Mouse (Mus musculus): Measurements from ENCODE around the gene Zfp3. TPM values are rescaled to one million over a fixed set of nuclear protein-coding genes. Genes with fewer than 3 reads are reported as not detected.
"Not testable (repeated sequence)": the region's sequence is repeated elsewhere in the genome, so short reads cannot be mapped to it uniquely, and the experiment has no call there.

Zfp3 gene
- polyA plus RNA-seq, 1 experiment = 9.8 TPM

DNA sequence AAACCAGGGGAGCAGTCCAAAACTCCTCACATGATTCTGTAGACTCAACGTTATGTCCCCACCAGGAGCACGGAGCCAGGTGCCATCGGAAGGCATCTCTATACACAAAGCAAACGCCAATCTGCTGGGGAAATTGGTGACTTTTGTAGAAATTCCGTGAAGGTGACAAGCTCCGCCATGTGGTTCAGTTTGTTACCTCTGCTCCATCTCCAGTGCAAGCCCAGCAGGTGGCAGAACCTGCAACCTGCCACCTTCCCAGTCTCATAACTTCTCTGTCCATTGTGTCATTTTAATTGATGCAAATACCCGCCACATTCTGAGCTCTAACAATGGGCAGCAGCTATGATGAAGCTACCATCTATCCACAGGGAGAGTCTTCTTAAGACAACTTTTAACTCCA lies 9.1 kb upstream of the Zfp3 start:
- no peak for DNase-seq (ENCODE audit: extremely low spot score in 1 of 2, low spot score in 1 of 2)

DNA sequence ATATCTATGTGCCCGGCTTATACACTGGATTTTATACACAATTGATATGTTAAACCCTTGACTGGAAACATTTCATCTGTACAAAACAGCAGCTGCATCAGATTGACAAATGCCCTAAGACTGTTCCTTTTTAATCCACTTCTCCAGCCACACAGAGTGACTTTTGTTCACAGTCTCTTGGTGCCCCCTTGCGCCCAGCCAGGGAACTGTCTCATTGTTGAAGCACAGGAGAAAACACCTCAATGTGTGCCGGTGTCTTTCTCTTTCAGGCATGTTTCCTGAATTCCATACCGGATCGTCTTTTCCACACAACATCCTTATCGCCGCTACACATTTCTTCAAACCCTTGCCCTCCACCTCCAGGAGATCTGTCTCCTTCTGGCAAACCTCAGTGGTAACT lies 8.4 kb upstream of the Zfp3 start:
- DNase-seq (ENCODE audit: extremely low spot score in 1 of 2, low spot score in 1 of 2) = peak; percentile 52 to 94

DNA sequence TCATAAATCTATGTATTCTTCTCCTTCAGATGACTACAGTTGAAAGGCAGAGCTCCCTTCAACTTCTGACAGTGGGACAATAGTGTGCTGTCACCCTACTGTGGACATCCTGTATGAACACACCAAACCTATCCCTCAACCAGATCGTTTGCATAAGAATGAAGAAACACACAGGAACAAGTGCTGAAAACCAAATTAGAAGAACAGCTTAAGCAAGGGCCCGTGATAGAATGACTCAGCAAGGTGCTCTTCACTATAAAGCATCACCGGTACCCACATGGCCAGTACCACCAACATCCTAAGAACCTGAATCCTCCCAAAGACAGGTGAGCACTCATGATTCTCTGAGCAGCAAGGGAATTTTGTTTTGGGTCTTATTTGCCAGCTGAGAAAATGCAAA lies 3.6 kb upstream of the Zfp3 start:
- not testable (repeated sequence) for DNase-seq (ENCODE audit: extremely low spot score in 1 of 2, low spot score in 1 of 2)

DNA sequence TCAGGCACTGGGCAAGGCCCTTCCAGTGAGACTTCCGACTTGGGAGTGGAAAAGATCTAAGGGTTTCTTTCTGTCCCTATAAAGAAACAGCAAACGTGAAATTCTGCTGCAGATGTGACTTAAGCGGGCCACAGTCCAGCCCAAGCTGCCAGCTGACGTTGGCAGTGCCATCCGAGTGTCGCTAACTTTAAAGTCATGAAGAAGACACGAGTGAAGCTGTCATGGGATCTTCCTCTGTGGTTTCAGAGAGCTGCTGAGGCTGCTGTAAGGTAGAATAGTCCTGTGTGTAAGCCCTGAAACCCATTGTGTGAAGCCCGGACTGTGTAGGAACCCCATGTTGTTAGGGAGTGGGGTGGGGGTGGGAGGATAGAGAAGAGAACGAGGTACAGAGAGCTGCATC lies 1.4 kb upstream of the Zfp3 start:
- no peak for DNase-seq (ENCODE audit: extremely low spot score in 1 of 2, low spot score in 1 of 2)

DNA sequence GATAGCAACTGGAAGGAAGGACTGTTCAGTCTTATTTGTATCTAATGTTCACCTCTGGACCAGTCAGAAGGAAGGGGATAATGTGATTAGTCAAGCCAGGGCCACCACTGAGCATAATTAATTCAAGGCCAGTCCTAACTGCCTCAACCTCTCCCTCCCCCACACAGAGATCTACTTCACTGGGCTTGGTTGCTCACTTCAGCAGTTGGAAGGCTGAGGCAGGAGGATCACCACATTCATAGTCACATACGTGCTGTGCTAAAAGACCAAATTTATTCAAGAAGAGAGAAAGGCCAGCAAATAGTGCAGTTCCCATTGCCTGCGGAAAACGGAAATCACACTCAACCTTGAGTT lies 450 bp upstream of the Zfp3 start:
- peak in 1 of 2 experiments; percentile 6 for DNase-seq (ENCODE audit: extremely low spot score in 1 of 2, low spot score in 1 of 2)

DNA sequence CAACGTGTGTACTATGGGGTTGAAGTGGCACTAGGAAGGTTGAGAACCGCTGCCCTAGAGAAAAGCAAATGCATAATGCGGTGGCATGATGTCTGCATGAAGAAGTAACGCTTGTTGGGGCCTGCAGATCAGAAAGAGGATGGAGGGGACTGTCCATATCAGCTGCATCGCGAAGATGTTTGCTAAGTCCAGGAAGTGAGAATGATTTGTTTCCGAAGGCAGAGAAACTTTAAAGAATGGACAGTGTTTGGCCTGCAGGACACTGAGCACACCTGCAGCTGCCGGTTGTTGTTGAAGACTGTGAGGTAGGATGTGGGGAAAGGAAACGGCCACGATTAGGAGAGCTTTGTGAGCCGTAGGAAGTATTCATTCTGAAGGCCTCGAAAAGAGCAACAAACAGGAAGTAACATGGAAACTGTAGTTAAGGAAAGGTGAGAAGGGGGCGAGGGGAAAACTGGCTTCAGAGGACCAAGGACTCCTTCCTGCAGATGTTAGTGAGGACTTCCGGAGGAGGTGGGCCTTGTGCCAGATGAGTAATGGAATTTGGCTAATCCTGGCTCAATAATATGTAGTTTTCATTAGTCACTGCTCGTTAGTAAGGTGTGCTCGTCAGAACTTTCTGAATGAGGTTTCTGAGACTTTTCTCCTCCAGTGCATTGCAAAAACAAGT lies 1.9 kb downstream of the Zfp3 start:
- DNase-seq (ENCODE audit: extremely low spot score in 1 of 2, low spot score in 1 of 2) = no peak

DNA sequence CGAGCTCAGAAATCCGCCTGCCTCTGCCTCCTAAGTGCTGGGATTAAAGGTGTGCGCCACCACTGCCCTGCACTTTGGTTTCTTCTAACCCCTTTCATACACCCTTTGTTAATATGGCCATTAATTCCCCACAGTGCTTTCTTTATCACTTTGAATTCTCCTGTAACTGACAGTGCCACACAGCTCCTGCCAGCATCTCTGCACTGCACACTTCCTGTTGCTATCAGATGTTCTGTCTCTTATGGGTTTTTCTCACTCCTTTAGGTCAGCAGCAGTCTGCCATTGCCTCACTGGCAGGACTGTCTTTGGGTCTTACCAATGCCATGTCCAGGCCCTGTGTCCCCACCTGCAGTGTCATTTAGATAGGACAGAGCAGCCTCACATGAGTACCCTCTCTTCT lies 6.8 kb downstream of the Zfp3 start:
- no peak for DNase-seq (ENCODE audit: extremely low spot score in 1 of 2, low spot score in 1 of 2)

DNA sequence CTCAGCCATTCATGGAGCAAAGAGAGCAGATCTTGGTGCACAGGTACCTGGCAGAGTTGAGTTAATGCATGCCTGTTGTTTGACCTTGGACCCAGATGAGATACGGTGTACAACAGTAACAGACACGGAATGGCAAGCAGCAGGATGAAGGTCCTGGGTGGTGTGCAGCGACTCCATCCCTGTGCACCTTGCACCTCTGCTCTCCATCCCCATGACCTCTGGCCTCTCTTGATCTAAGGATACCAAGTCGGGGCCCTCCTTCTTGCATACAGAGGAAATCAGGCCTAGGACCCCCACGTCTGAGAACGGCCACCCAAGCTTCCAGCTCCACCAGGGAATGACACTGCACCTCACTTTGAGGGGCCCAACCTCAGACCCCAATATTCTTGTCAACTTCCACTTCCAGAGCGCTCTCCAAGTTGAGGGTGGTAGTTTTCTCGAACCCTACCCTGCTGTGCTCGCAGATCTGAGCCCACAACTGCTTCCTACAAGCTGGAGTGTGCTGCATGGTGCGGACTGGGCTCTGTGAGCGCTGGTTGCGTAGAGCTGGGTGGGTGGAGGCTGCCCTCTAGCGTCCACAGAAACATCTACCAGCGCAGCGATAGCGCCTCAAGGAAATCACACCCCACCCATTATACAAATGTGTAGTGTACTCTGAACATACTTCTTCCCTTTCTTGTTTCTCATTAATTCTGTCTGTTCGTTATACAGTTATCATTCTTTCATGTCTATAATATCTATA lies 13.0 kb downstream of the Zfp3 start:
- DNase-seq (ENCODE audit: extremely low spot score in 1 of 2, low spot score in 1 of 2) = peak in 1 of 2 experiments; percentile 83

DNA sequence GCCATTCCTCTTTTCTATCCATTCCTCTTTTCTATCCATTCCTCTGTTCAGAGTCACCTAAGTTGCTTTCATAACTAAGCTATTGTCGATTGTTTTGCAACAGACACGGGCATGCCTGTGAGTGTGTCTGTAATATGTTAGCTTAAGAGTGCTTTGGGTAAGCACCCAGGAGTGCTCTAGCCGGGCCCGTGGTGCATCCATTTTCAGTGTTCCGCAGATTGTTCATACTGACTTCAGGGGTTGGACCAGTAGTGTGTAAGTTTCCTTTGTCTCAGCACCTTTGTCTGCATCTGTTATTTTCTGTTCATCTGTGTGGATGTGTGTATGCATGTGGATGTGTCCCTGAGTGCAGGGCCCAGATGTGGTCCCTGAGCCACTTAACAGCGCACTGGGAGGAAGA lies 13.6 kb downstream of the Zfp3 start:
- no peak for DNase-seq (ENCODE audit: extremely low spot score in 1 of 2, low spot score in 1 of 2)

DNA sequence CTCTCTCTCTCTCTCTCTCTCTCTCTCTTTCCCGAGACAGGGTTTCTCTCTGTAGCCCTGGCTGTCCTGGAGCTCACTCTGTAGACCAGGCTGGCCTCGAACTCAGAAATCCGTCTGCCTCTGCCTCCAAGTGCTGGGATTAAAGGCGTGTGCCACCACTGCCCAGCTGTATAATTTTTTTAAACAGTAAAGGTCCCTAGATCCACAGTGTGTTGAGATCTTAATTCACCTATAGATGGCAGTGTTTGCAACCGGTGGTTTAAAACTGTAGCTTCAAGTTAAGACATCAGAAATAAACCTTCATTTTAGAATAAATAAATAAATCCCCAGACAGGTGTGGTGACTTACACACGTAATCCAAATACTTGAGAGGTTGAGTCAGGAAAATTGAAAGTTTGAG lies 14.0 kb downstream of the Zfp3 start:
- DNase-seq (ENCODE audit: extremely low spot score in 1 of 2, low spot score in 1 of 2) = peak in 1 of 2 experiments; percentile 36

DNA sequence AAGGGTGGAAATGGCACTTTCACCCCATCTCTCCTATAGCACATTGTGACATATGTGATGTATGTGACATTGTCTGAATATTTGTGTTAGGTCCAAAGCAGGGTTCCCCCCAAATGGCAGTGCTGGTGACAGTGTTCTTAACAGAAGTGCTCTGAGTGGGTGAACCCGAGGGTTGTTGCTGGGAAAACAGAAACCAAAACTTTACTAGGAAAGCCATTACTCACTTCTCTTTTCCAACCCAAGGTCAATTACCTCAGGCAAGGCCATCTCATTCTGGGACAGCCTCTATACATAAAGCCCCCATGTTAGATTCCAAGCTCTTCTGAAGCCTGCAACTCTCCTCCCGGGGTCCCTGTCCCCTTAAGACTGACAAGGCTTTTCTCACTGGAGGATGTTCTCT lies 21.9 kb downstream of the Zfp3 start:
- DNase-seq (ENCODE audit: extremely low spot score in 1 of 2, low spot score in 1 of 2) = no peak

DNA sequence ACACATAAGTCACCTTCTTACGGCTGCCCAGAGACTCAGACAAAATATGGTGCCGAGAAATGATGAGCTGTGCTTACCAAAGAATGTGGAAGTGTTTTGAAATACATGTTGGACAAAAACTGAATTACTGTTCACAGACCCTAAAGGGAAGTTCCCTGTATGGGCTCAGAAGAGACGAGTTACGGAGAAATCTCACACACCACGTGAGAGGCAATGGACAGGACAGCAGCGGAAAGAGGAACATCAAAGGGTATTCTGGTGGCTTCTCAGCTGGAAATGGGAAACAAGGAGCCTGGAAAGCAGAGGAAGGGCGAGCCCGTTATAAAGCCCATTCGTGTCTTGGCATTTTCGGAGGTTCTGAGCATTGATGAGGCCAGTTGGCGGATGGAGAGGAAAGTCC lies 23.0 kb downstream of the Zfp3 start:
- DNase-seq (ENCODE audit: extremely low spot score in 1 of 2, low spot score in 1 of 2) = no peak

DNA sequence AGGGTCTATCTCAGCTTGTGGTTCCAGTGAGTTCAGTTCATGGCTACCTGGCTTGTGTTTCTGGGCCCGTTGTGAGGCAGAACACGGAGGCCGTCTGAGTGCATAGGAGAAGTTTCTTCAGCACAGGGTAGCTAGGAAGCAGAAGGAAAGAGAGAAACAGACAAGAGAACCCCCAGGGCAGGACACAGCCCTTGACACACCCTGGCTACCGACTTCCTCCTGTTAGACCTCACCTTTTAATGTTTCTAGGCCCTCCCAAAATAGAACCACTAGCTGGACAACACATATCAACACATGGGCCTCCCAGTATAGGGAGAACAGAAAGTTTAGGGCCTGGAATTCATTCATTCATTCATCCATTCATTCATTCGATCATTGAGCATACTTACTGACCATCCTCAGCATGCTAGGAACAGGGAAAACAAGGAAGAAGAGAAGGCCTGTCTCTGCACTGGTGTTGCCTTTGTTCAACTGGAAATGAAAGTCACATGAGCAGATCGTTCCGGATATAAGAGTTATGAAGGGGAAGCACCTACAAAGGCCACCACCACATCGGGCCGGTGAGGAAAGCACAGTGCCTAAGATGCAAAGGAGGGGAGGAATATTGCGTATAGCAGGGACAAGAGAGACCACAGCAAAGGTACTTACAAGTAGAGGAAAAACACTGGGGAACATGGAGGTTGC lies 25.1 kb downstream of the Zfp3 start:
- DNase-seq (ENCODE audit: extremely low spot score in 1 of 2, low spot score in 1 of 2) = no peak

DNA sequence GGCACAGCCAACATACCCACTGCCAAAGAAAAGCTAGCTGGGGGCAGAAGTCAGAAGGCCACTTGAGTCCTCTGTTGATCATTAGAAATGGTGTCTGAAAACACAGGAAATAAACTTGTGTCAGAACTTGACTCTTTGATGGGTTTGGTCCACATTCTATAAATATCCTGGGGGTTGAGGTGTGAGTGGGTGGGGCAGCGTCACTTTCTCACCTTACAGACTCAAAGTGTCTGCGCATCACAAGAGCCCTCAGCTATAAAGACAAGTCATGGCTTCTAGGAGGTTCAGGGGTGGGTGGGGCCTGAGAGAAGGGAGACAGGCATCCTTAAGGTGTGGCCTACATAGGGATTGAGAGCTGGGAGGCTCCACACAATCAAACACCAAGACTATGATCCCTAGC lies 26.4 kb downstream of the Zfp3 start:
- no peak for DNase-seq (ENCODE audit: extremely low spot score in 1 of 2, low spot score in 1 of 2)

DNA sequence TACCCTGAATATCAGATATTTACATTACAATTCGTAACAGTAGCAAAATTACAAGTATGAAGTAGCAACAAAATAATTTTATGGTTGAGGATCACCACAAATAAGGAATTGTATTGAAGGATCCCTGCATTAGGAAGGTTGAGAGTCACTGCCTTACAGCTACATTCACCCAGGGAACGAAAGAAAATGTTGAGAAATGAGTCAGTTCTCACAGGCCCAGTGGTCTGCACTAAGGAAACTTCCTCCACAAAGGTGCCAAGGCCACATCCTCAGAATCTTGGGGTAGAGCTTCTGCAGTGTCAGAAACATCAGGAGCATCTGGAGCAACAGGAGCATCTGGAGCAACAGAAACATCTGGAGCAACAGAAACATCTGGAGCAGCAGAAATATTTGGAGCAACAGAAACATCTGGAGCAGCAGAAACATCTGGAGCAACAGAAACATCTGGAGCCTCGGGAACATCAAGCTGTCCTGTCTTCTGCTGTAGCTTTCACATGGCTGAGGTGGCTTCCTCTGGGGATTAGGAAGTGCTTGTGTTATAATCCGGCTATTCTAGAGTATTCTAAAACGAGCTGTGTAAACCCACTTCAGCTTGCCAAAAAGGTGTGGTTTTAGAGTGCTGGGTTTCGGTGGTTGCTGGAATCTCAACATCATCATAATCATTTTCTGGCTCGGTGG lies 27.0 kb downstream of the Zfp3 start:
- DNase-seq (ENCODE audit: extremely low spot score in 1 of 2, low spot score in 1 of 2) = no peak

DNA sequence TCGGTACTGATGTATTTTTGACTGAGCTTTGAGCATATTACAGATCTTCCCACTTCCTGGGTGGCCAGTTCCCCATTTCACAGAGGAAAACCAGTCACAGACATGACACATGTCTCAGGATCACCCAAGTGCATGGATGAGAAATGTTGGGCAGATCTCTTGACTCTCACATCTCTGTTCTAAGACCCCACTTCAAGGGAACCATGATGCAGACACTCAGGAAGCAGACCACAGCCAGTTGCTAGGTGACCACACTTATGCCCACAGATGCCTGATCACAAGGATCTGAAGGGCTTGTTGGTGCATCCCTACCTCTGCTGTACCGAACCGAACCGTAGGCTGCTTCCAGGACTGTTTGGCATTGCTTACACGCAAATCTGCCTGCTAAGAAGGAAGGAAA lies 27.7 kb downstream of the Zfp3 start:
- DNase-seq (ENCODE audit: extremely low spot score in 1 of 2, low spot score in 1 of 2) = no peak

DNA sequence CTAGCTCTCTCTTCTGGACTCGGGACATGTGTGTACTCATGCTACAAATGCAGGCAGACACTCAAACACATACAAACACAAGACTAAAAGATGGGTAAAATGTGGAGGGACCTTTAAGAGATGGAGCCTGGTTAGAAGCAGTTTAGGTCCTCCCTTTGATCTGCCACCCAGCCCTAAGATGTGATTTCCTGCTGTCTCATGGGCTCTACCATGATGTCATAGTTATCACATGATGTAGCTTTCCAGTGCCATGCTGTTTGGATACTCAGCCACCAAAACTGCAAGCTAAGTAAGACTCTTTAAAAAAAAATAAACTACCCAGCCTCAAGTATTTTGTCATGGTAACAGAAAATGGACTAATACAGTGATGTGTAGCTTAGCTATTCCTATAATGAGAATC lies 28.4 kb downstream of the Zfp3 start:
- DNase-seq (ENCODE audit: extremely low spot score in 1 of 2, low spot score in 1 of 2) = no peak

DNA sequence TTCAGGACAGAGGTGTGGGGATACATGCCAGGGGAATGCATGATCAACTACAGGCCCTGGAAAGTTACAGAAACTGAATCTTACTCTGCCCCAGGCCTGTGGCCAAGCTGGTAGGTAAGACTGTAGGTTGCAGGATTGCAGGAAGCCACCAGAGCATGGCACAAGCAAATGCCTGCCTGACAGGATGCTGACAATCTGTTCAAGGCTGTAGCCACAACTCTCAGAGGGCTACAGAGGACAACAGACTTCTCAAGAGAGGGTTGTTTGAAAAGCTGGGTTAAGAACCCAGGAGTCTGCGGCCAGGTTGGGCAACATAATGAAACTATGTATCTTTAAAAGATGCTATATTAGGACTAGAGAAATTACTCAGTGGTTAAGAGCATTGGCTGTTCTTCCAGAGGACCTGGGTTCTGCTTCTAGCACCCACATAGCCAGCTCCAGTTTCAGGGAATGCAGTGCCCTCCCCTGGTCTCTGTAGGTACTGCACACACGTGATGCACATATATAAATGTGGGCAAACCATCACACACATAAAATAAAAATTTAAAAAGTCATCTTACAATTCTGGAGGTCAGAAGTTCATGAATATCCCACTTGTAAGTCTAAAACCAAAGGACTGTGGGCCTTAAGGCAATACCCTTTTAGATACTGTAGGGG lies 38.3 kb downstream of the Zfp3 start:
- no peak for DNase-seq (ENCODE audit: extremely low spot score in 1 of 2, low spot score in 1 of 2)

DNA sequence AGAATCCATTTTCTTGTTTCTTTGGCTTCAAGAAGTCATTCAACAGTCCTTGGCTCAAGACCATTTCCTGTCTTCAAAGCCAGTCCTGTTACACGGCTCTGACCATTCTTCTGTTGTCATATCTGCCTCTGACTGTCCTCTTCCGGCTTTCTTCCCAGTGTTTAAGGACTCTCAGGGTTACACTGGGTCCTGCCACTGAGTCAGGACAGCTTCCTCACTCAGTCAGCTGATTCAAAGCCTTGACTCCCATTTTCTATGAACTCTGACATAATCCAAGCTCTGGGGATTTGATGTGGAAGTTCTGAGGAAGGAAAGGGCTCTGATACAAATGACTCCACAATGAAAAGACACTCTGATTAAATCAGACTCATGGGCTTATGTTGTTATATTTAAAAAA lies 38.9 kb downstream of the Zfp3 start:
- DNase-seq (ENCODE audit: extremely low spot score in 1 of 2, low spot score in 1 of 2) = no peak

DNA sequence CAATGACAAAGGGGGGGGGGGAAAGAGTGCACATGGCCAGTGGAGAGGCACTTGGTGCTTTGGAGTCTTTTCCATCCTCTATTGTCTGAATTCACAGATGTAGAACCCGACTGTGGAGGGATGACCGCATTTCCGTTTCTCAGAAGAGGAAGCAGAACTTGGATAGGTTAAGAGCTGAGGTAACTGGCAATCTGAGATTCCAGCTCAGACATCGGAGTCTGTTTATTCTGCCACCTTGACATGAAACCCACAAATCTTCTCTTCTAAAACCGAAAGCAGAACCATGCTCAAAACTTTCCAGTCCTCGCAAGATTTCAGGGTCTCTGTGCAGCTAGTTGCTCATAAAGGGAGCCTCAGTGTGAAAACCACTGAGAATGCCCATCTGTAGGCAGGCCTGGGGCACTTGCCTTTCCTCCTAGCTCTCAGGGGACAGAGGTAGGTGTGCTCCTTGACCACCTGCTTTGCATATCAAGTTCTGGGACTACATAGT lies 39.7 kb downstream of the Zfp3 start:
- DNase-seq (ENCODE audit: extremely low spot score in 1 of 2, low spot score in 1 of 2) = no peak

DNA sequence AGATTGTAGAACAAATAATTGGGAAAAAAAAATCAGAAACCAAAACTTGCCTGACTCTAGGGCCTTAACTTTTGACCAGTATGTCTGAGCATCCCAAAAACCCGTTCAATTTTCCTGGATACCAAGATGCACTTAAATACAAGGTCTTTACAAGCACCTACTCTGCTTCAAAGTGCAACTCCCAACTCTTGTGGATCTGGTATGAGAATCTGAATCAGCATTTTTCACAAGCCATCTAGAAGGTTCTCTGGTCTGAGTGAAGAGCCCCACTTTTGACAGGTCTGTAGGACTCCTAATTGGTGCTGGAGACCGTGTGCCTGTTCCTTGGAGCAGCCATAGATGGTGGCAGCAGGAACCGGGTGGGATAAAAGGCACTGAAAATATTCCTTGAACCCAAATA lies 40.4 kb downstream of the Zfp3 start:
- no peak for DNase-seq (ENCODE audit: extremely low spot score in 1 of 2, low spot score in 1 of 2)

Measured in frontal cortex, adult 2 months (tissue).